Mouse (Mus musculus): ENCODE data around the gene Slc37a1.

The Slc37a1 gene

GRCm38 (mm10) chr17:31268016-31268415 is 18.6 kb upstream of the Slc37a1 start:
- DNase-seq (ENCODE audit: low spot score in 2 of 2) = peak in 1 of 2 experiments; percentile 37

DNA sequence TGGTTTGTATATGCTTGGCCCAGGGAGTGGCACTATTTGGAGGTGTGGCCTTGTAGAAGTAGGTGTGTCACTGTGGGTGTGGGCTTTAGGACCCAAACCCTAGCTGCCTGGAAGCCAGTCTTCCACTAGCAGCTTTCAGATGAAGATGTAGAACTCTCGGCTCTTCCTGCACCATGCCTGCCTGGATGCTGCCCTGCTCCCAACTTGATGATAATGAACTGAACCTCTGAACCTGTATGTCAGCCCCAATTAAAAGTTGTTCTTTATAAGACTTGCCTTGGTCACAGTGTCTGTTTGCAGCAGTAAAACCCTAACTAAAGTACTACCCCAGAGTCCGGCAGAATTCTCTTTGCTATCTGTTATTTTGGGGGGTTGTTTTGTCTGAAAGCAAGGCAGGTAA is 16.8 kb upstream of the Slc37a1 start:
- DNase-seq (ENCODE audit: low spot score in 2 of 2) = no peak

DNA sequence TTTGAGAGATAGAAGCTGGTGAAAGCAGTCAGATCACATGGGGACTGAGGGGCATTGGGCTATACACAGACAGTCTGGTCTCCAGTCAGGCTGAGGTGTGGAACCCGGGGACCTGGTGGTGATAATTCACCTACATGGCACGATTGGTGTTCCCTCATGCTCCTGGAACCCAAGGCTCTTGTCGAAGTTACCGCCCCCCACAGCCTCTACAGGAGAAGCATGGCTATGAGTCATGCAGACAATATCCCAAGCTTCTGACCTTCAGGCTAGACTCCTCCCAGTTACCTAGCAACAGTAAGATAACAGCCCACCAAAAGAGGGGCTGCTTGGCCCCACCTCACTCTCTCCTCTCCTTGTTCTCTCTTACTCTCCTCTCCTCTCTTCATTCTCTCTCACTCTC is 16.3 kb upstream of the Slc37a1 start:
- no peak for DNase-seq (ENCODE audit: low spot score in 2 of 2)

DNA sequence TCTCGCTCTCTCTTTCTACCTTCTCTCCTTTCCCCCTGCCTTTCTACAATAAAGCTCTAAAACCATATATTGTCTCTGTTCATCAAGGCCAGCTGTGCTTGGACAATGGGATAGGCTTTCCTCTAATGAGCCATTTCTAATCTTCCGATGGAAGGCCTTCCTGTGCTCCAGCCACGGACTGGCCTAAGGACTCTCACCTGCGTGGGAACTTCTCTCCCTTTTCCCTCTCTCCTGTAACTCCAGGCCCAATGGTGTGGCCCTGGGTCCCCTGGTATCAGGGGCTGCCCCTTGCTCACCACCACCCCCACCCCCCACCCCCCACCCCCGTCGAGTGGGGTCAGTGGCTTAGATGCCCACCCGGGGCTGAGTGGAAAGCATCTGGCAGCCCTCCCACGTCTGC is 15.9 kb upstream of the Slc37a1 start:
- peak in 1 of 2 experiments; percentile 19 for DNase-seq (ENCODE audit: low spot score in 2 of 2)

- DNase-seq (ENCODE audit: low spot score in 2 of 2) = no peak
Measured at GRCm38 (mm10) chr17:31271136-31271851, 15.3 kb upstream of the Slc37a1 start.

DNA sequence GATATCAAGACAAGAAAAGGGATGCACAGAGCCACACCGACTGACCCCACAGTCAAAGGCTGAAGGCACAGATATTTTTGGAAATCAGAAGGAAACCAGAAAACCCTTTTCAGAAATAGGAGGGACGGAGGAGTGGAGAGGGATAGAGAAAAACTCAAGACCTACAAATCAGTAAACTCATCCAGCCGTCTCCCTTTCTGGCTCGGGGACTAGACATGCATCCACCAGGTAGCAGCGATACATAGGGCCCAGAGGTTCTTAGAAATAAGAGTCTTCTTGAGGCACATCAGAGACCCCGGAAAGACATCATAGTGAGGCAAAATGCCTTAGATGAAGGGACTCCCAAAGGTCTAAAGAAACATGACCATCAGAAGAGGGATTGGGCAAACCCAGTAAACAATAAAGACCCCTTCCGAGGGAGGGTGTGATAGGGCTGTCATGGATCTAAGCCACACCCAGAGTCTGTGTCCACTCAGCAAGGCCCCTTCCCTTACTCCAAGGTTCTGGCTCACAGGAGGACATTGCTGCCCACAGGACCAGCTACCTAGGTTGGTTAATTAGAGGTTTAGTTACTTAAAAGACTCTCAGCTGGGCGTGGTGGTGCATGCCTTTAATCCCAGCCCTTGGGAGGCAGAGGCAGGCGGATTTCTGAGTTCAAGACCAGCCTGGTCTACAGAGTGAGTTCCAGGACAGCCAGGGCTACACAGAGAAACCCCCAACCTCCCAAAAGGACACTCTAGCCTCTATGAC is 14.0 kb upstream of the Slc37a1 start:
- DNase-seq (ENCODE audit: low spot score in 2 of 2) = peak in 1 of 2 experiments; percentile 19

- DNase-seq (ENCODE audit: low spot score in 2 of 2) = peak in 1 of 2 experiments; percentile 21
Measured at GRCm38 (mm10) chr17:31273631-31274030, 13.0 kb upstream of the Slc37a1 start.

- no peak for DNase-seq (ENCODE audit: low spot score in 2 of 2)
Measured at GRCm38 (mm10) chr17:31275181-31275580, 11.4 kb upstream of the Slc37a1 start.

GRCm38 (mm10) chr17:31276207-31276921 is 10.2 kb upstream of the Slc37a1 start:
- peak in 1 of 2 experiments; percentile 55 for DNase-seq (ENCODE audit: low spot score in 2 of 2)

DNA sequence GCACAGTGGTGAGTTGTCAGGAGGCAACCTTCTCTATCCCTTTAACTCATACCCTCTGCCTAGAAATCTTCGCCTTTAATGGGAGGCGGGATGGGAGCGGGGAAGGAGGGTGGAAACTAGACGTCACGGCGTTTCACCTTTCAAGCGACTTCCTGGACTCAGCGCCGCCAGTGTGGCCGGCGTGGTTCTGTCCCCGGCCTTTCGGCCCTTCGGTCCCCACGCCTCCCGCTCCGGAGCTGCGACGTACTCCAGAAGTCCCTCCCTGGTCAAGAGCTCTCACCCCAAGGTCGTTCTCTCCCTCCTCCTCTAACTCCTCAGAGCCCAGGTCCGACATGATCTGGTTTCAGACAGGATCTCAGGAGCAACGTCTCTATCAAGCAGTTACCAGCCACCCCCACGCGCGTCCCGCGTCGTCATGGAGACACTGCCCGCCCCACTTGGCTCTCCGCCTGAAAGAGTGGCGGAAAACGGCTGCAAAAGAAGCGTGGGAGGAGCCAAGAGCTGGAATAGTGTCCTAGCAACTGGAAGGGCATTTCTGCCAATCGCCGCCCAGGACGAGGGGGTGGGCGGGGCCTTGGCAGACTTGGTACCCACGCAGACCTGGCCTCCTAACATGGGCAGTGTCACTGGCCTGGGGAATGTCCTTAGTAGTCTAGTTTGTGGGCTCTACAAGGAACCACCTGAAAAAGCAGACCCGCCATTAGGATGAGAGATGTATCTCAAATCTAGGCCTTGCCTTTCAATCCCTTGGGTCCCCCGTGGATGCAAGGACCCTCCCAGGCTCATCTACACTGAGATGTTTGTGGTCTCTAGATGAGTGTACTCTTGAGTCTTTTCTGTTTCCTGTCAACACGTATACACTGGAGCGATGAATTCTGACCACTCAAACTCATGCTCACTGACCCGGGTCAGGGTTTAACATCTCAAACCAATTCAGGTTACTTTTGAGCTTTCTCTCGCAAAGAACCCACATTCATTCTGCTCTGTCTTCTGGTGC is 9.4 kb upstream of the Slc37a1 start, which contains the start of gene Rsph1:
Rsph1 (minus strand) TSS at position 462 of the 997 bp plus-strand sequence.
- DNase-seq (ENCODE audit: low spot score in 2 of 2) = peak; percentile 100

DNA sequence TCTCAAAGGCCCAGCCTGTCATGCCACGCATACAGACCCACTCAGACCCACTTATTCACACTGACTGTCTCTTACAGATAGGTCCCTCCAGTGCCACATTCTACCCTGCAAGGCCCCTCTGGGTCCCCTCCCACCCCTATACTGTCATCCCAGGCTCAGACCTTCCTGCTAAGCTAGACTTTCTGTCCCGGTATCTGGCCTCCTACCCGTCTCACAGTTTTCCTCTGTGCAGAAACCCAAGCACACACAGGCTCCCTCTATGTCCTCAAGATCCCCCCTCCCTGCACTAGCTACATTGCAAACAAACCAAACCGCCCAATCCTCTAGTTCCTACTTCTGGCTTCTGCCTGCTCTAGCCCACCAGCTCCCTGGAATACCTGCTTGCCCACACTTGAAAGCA is 8.7 kb upstream of the Slc37a1 start:
- DNase-seq (ENCODE audit: low spot score in 2 of 2) = no peak

GRCm38 (mm10) chr17:31279541-31279940 is 7.1 kb upstream of the Slc37a1 start:
- DNase-seq (ENCODE audit: low spot score in 2 of 2) = no peak

DNA sequence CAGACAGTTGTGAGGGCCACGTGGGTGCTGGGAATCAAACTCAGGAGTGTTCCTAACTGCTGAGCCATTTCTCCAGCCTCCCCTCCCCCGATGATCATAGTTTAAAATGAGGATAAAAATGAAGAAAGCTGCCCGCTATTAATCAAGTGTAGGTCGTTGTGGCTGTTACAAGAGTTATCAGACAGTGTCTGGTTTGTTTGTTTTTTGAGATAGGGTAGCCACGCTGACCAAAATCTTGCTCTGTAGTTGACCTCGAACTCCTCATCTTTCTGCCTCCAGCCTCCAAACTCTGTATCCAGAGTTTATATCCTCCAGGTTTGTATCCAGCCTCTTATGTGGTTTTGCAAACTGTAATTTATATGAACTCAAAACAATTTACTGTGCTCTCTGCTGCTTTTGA is 6.3 kb upstream of the Slc37a1 start:
- DNase-seq (ENCODE audit: low spot score in 2 of 2) = no peak

- no peak for DNase-seq (ENCODE audit: low spot score in 2 of 2)
Measured at GRCm38 (mm10) chr17:31281830-31282686, 4.5 kb upstream of the Slc37a1 start.

DNA sequence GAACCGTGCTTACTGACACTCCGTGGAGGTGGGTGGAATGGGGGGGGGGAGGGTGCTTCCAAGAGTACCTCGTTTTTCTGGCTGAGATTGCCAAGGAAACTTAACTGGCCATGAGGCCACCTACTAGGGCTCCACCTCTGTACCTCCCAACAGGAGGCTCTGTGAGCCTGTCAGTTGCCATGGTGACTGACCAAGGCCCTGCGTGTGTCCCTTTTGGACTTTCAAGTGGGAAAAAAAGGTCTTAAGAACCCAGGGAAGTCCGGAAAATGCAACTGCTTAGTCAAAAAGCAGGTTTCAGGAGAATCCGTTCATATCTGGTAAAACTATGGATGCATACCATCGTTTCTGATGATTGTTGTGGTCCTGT is 3.9 kb upstream of the Slc37a1 start:
- no peak for DNase-seq (ENCODE audit: low spot score in 2 of 2)

GRCm38 (mm10) chr17:31285867-31286266 is 725 bp upstream of the Slc37a1 start:
- no peak for DNase-seq (ENCODE audit: low spot score in 2 of 2)

GRCm38 (mm10) chr17:31287216-31287615 is 624 bp downstream of the Slc37a1 start:
- no peak for DNase-seq (ENCODE audit: low spot score in 2 of 2)

DNA sequence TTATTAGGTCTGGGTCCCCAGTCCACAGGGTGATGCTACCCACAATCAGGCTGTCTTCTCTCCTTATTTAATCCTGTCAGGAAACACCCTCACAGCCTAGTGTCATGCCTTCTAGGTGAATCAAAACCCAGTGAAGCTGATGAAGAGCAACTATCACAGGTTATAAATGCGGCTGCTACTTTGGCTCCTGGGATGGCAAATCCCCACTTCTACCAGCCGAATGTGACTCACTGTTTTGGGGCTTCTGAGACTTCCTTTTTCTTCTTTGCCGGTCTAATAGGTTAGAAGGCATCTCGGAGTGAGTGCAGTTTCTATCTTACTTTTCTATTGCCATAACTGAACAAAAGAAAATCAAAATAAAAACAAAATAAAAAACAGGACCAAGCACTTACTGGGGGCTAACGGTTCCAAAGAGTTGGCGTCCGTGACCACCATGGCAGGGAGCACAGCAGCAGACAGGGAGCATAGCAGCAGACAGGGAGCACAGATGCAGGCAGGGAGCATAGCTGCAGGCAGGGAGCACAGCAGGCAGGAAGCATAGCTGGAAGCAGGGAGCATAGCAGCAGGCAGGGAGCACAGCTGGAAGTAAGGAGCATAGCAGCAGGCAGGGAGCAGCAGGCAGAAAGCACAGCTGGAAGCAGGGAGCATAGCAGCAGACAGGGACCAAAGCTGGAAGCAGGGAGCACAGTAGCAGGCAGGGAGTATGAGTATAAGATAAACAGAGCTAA is 2.6 kb downstream of the Slc37a1 start:
- no peak for DNase-seq (ENCODE audit: low spot score in 2 of 2)

DNA sequence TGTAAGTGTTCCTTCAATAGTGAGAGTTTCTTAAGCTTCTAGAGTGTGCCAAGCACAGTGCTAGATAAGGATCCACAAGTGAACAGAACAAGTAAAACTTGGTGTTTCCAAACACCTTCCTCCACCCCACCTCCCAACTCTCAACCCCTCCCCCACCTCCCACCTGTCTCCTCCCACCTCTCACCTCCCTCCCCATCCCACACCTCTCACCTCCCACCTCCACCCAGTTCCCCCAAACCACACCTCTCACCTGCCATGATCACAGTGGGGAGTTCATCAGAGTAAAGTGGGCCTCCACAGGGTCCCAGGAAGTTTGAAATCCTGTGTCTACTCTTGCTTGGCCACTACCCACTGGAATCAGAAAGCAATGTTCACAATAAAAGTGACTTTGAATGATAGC is 3.7 kb downstream of the Slc37a1 start:
- no peak for DNase-seq (ENCODE audit: low spot score in 2 of 2)

DNA sequence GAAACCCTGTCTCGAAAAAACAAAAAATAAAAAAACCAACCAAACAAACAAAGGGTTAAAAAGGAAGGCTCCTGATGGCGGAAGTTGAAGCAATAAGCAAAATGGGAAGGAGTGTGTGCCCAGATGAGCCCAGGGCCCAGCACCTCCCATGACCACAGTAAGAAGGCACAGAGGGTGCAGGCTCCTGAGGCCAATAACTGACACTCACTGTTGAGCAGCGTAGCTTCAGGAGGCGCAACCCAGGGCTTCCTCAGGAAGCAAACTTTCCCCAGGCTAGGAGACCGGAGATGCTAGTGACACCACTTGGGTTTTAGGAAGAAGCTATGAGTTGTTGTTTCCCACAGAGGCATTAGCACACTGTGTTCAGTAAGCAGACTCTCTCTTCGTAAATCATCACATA is 4.3 kb downstream of the Slc37a1 start:
- no peak for DNase-seq (ENCODE audit: low spot score in 2 of 2)

Measured in right cerebral cortex, postnatal 10 days (tissue).